ENCODE assay signal across 10 mouse cellular contexts in genomic region chr9:39602536-39603332, GRCm38 (mm10). TPM values are rescaled to one million over a fixed set of nuclear protein-coding genes. Genes with fewer than 3 reads are reported as not detected.
A peak's percentile ranks its signal among the peaks of the same experiment; 100 is the strongest.
DNase-seq lines count a peak whose midpoint lies in the region; ATAC-seq lines count a peak whose summit lies in the region.
"Had no signal": no experiment of that assay in that cellular context is flagged by ENCODE, and none has a peak within 500 bp of the region (broad histone marks: within the 10 kb centered on the region; RNA-seq: fewer than 3 reads in every experiment).

No protein-coding gene starts in this region.

- no peaks in the 10 kb centered on the region for H3K9me3 ChIP-seq in heart, embryonic 13.5 days
- H3K9me3 ChIP-seq in embryonic facial prominence, embryonic 11.5 days (replicated peaks; ENCODE audit: control insufficient read depth, low read length), result no peaks in the 10 kb centered on the region
- no peaks in the 10 kb centered on the region for H3K9me3 ChIP-seq in hindbrain, embryonic 15.5 days
- no peaks in the 10 kb centered on the region for H3K9me3 ChIP-seq in liver, embryonic 11.5 days (ENCODE audit: control insufficient read depth, low read length)

- no peaks in the 10 kb centered on the region for H3K4me1 ChIP-seq in heart, embryonic 13.5 days
- no peaks in the 10 kb centered on the region for H3K4me1 ChIP-seq in embryonic facial prominence, embryonic 11.5 days (ENCODE audit: control insufficient read depth, insufficient read depth, low read length)
- H3K4me1 ChIP-seq in hindbrain, embryonic 15.5 days (replicated peaks), result peaks cover 23% of the 10 kb centered on the region
- H3K4me1 ChIP-seq in liver, embryonic 11.5 days (replicated peaks; ENCODE audit: control insufficient read depth, insufficient read depth, low read length), result no peaks in the 10 kb centered on the region

- H3K27ac ChIP-seq in heart, embryonic 13.5 days (replicated peaks), result no peak overlapping the region; the same call in 1 of the 2 replicates
- H3K27ac ChIP-seq in embryonic facial prominence, embryonic 11.5 days (replicated peaks; ENCODE audit: low read depth, low read length), result no peak overlapping the region
- H3K27ac ChIP-seq in hindbrain, embryonic 15.5 days (replicated peaks), result peak overlapping the region; percentile 74
- H3K27ac ChIP-seq in liver, embryonic 11.5 days (ENCODE audit: low read depth, low read length), result no peak overlapping the region

- peak overlapping the region; percentile 71 for H3K4me2 ChIP-seq in heart, embryonic 13.5 days
- H3K4me2 ChIP-seq in embryonic facial prominence, embryonic 11.5 days (ENCODE audit: low read depth, low read length), result peak overlapping the region; percentile 64
- peak overlapping the region; percentile 93 for H3K4me2 ChIP-seq in hindbrain, embryonic 15.5 days
- peak overlapping the region; percentile 60 for H3K4me2 ChIP-seq in liver, embryonic 11.5 days

- peak overlapping the region; percentile 78 for H3K9ac ChIP-seq in heart, embryonic 13.5 days
- H3K9ac ChIP-seq in embryonic facial prominence, embryonic 11.5 days (replicated peaks; ENCODE audit: low read length), result peak overlapping the region; percentile 22; the same call in 1 of the 2 replicates
- H3K9ac ChIP-seq in hindbrain, embryonic 15.5 days, result peak overlapping the region; percentile 51
- H3K9ac ChIP-seq in liver, embryonic 11.5 days (ENCODE audit: low read depth, low read length), result no peak overlapping the region

- under 1% methylated on average over 19 of the region's 19 CpGs for WGBS in heart, embryonic 13.5 days
- under 1% methylated on average over 19 of the region's 19 CpGs for WGBS in embryonic facial prominence, embryonic 11.5 days
- under 1% methylated on average over 19 of the region's 19 CpGs for WGBS in hindbrain, embryonic 15.5 days
- 2% methylated on average over 19 of the region's 19 CpGs for WGBS in liver, embryonic 11.5 days

- intact Hi-C loops in heart, postnatal 36 days (cut with DNase I), result no loop called here

- H3K36me3 ChIP-seq in heart, embryonic 13.5 days, result peaks cover 10% of the 10 kb centered on the region
- no peaks in the 10 kb centered on the region for H3K36me3 ChIP-seq in embryonic facial prominence, embryonic 11.5 days (replicated peaks; ENCODE audit: control insufficient read depth, insufficient read depth, low read depth, low read length)
- peaks cover 6% of the 10 kb centered on the region for H3K36me3 ChIP-seq in hindbrain, embryonic 15.5 days
- no peaks in the 10 kb centered on the region for H3K36me3 ChIP-seq in liver, embryonic 11.5 days (ENCODE audit: control insufficient read depth, insufficient read depth, low read length)

- no peaks in the 10 kb centered on the region for H3K27me3 ChIP-seq in heart, embryonic 13.5 days (replicated peaks)
- H3K27me3 ChIP-seq in embryonic facial prominence, embryonic 11.5 days (ENCODE audit: control insufficient read depth, insufficient read depth, low read length), result no peaks in the 10 kb centered on the region
- no peaks in the 10 kb centered on the region for H3K27me3 ChIP-seq in hindbrain, embryonic 15.5 days
- H3K27me3 ChIP-seq in liver, embryonic 11.5 days (replicated peaks; ENCODE audit: control insufficient read depth, insufficient read depth, low read length), result peaks cover 3% of the 10 kb centered on the region; the same call in 1 of the 2 replicates
- H3K27me3 ChIP-seq: CH12.LX had no signal

- no peak for DNase-seq in heart, postnatal 36 days
- peak; percentile 68 for DNase-seq in embryonic facial prominence, embryonic 11.5 days (ENCODE audit: low spot score)
- peak; percentile 31 for DNase-seq in liver, embryonic 11.5 days (ENCODE audit: low spot score)
- DNase-seq in right cerebral cortex, postnatal 25 days, result peak; percentile 18
- DNase-seq in adrenal gland, postnatal 4 days (ENCODE audit: low spot score in 2 of 2), result no peak
- no peak for DNase-seq in urinary bladder, postnatal 10 days (ENCODE audit: low spot score)

- ATAC-seq in heart, embryonic 13.5 days (ENCODE audit: extremely low read depth, insufficient number of reproducible peaks, low FRiP score, low TSS enrichment), result peak; percentile 42; the same call in 1 of the 2 replicates
- no peak; the same call in 1 of the 2 replicates for ATAC-seq in embryonic facial prominence, embryonic 11.5 days (replicated peaks; ENCODE audit: insufficient number of reproducible peaks, low FRiP score, low TSS enrichment, low read depth)
- ATAC-seq in hindbrain, embryonic 15.5 days (ENCODE audit: low FRiP score, low read depth), result peak; percentile 95
- ATAC-seq in liver, embryonic 11.5 days (replicated peaks; ENCODE audit: low FRiP score), result no peak; the same call in 1 of the 2 replicates

- peak overlapping the region; percentile 52 for H3K4me3 ChIP-seq in heart, embryonic 13.5 days
- H3K4me3 ChIP-seq in embryonic facial prominence, embryonic 11.5 days (ENCODE audit: low read depth, low read length), result peak overlapping the region; percentile 28
- peak overlapping the region; percentile 52 for H3K4me3 ChIP-seq in hindbrain, embryonic 15.5 days
- peak overlapping the region; percentile 32 for H3K4me3 ChIP-seq in liver, embryonic 11.5 days (ENCODE audit: low read depth, low read length)

RNA-seq across cellular contexts. Expression of gene AW551984, which starts 1.5 kb away (rescaled TPM):
- 10.3 and 10.8 TPM in 2 replicates for polyA plus RNA-seq in heart, embryonic 13.5 days (2015; fragmentation: Nextera tagmentation; extraction: Ambion mirVana)
- total RNA-seq in heart, postnatal 36 days (2021), result under 1 TPM; 0.14 to 0.64 TPM
- 34.3 and 35.0 TPM in 2 replicates for polyA plus RNA-seq in embryonic facial prominence, embryonic 11.5 days (2014; fragmentation: Nextera tagmentation; extraction: Ambion mirVana)
- polyA plus RNA-seq in hindbrain, embryonic 15.5 days (2015; fragmentation: Nextera tagmentation; extraction: Ambion mirVana), result 158 and 162 TPM in 2 replicates
- polyA plus RNA-seq in liver, embryonic 11.5 days (2014; fragmentation: Nextera tagmentation; extraction: Ambion mirVana), result 10.6 and 13.7 TPM in 2 replicates
- total RNA-seq in adrenal gland, postnatal 4 days (2021), result 10 to 100 TPM; 38.8 to 48.6 TPM
- total RNA-seq: CH12.LX; hematopoietic stem cell, adult 5-6 weeks had no signal

RNA-seq across cellular contexts. Expression of gene Olfr148, which starts 7.7 kb away (rescaled TPM):
- polyA plus RNA-seq in heart, embryonic 13.5 days (2015; fragmentation: Nextera tagmentation; extraction: Ambion mirVana), result not detected in 2 replicates
- total RNA-seq in heart, postnatal 36 days (2021), result not detected
- not detected in 2 replicates for polyA plus RNA-seq in embryonic facial prominence, embryonic 11.5 days (2014; fragmentation: Nextera tagmentation; extraction: Ambion mirVana)
- not detected in 2 replicates for polyA plus RNA-seq in hindbrain, embryonic 15.5 days (2015; fragmentation: Nextera tagmentation; extraction: Ambion mirVana)
- not detected in 2 replicates for polyA plus RNA-seq in liver, embryonic 11.5 days (2014; fragmentation: Nextera tagmentation; extraction: Ambion mirVana)
- not detected for total RNA-seq in adrenal gland, postnatal 4 days (2021)
- total RNA-seq: CH12.LX; hematopoietic stem cell, adult 5-6 weeks had no signal

RNA-seq across cellular contexts. Expression of gene Olfr960, which starts 18.4 kb away (rescaled TPM):
- polyA plus RNA-seq in heart, embryonic 13.5 days (2015; fragmentation: Nextera tagmentation; extraction: Ambion mirVana), result not detected in 2 replicates
- total RNA-seq in heart, postnatal 36 days (2021), result not detected
- not detected in 2 replicates for polyA plus RNA-seq in embryonic facial prominence, embryonic 11.5 days (2014; fragmentation: Nextera tagmentation; extraction: Ambion mirVana)
- polyA plus RNA-seq in hindbrain, embryonic 15.5 days (2015; fragmentation: Nextera tagmentation; extraction: Ambion mirVana), result not detected in 2 replicates
- polyA plus RNA-seq in liver, embryonic 11.5 days (2014; fragmentation: Nextera tagmentation; extraction: Ambion mirVana), result not detected in 2 replicates
- total RNA-seq in adrenal gland, postnatal 4 days (2021), result not detected
- total RNA-seq: CH12.LX; hematopoietic stem cell, adult 5-6 weeks had no signal

RNA-seq across cellular contexts. Expression of gene Olfr959, which starts 27.4 kb away (rescaled TPM):
- not detected in 2 replicates for polyA plus RNA-seq in heart, embryonic 13.5 days (2015; fragmentation: Nextera tagmentation; extraction: Ambion mirVana)
- not detected for total RNA-seq in heart, postnatal 36 days (2021)
- polyA plus RNA-seq in embryonic facial prominence, embryonic 11.5 days (2014; fragmentation: Nextera tagmentation; extraction: Ambion mirVana), result not detected in 2 replicates
- not detected in 2 replicates for polyA plus RNA-seq in hindbrain, embryonic 15.5 days (2015; fragmentation: Nextera tagmentation; extraction: Ambion mirVana)
- polyA plus RNA-seq in liver, embryonic 11.5 days (2014; fragmentation: Nextera tagmentation; extraction: Ambion mirVana), result not detected in 2 replicates
- not detected for total RNA-seq in adrenal gland, postnatal 4 days (2021)
- total RNA-seq: CH12.LX; hematopoietic stem cell, adult 5-6 weeks had no signal

RNA-seq across cellular contexts. Expression of gene Olfr961, which starts 42.2 kb away (rescaled TPM):
- not detected in 2 replicates for polyA plus RNA-seq in heart, embryonic 13.5 days (2015; fragmentation: Nextera tagmentation; extraction: Ambion mirVana)
- not detected for total RNA-seq in heart, postnatal 36 days (2021)
- not detected in 2 replicates for polyA plus RNA-seq in embryonic facial prominence, embryonic 11.5 days (2014; fragmentation: Nextera tagmentation; extraction: Ambion mirVana)
- polyA plus RNA-seq in hindbrain, embryonic 15.5 days (2015; fragmentation: Nextera tagmentation; extraction: Ambion mirVana), result not detected in 2 replicates
- not detected in 2 replicates for polyA plus RNA-seq in liver, embryonic 11.5 days (2014; fragmentation: Nextera tagmentation; extraction: Ambion mirVana)
- not detected for total RNA-seq in adrenal gland, postnatal 4 days (2021)
- total RNA-seq: CH12.LX; hematopoietic stem cell, adult 5-6 weeks had no signal

Comparison
In these comparisons a context has a peak if more than half of its experiments do, and no peak if none do; other contexts are left out.
1. ATAC-seq: peak in heart, embryonic 13.5 days (single experiment) and hindbrain, embryonic 15.5 days (single experiment); none in embryonic facial prominence, embryonic 11.5 days (single experiment) and liver, embryonic 11.5 days (single experiment).
2. DNase-seq: peak in embryonic facial prominence, embryonic 11.5 days (single experiment), liver, embryonic 11.5 days (single experiment) and right cerebral cortex, postnatal 25 days (single experiment); none in heart, postnatal 36 days (0 of 2), adrenal gland, postnatal 4 days (0 of 2) and urinary bladder, postnatal 10 days (single experiment).
3. Peak in every context shown above with its lines, with median percentiles within 50 percentile points of each other: H3K4me2 ChIP-seq and H3K4me3 ChIP-seq.